Mouse (Mus musculus) bone marrow macrophage, adult 2 months (primary cell): ENCODE measurements around the gene Gm49384.

Experiments used
- CTCF ChIP-seq: IDR thresholded peaks from 2 replicates; pipeline ENCODE4 v1.5.1; 2012; ENCODE audit warnings: low read depth, mild to moderate bottlenecking, low read length, moderate library complexity
- POLR2A ChIP-seq: IDR thresholded peaks from 2 replicates; pipeline ENCODE4 v1.6.1; 2012; ENCODE audit warnings: mild to moderate bottlenecking, low read depth, low read length, borderline replicate concordance

- no peak for TF ChIP-seq CTCF
- no peak for TF ChIP-seq POLR2A
Observed at GRCm38 (mm10) chr12:69220613-69221277, 16.7 kb upstream of the Gm49384 start.
